Mouse (Mus musculus) ZHBTc4 (cell line): ENCODE measurements around the gene Cngb1.

Source experiments
- DNase-seq: peaks from one replicate; pipeline ENCODE4 v3.0.0-alpha.2; 2011; ENCODE audit warnings: low read depth, low spot score

Gene Cngb1

GRCm38 (mm10) chr8:95306431-95306830, at the start of gene Cngb1:
Cngb1 (minus strand) TSS chr8:95306585.
- no peak for DNase-seq

- no peak for DNase-seq
Measured at GRCm38 (mm10) chr8:95354606-95355005, 48.2 kb upstream of the Cngb1 start.

GRCm38 (mm10) chr8:95352871-95353866, 46.8 kb upstream of the Cngb1 start:
- DNase-seq = peak; percentile 73

- DNase-seq = peak; percentile 93
Measured at GRCm38 (mm10) chr8:95352151-95352870, 45.9 kb upstream of the Cngb1 start, which contains the start of gene Mmp15. Mmp15 (plus strand) TSS chr8:95352268.

- peak; percentile 66 for DNase-seq
Measured at GRCm38 (mm10) chr8:95351461-95351860, 45.1 kb upstream of the Cngb1 start.

- no peak for DNase-seq
Measured at GRCm38 (mm10) chr8:95348811-95349630, 42.6 kb upstream of the Cngb1 start.

GRCm38 (mm10) chr8:95348356-95348755, 42.0 kb upstream of the Cngb1 start:
- DNase-seq = no peak

- peak; percentile 66 for DNase-seq
Measured at GRCm38 (mm10) chr8:95346643-95347545, 40.5 kb upstream of the Cngb1 start.

GRCm38 (mm10) chr8:95344668-95345067, 38.3 kb upstream of the Cngb1 start:
- DNase-seq = no peak

GRCm38 (mm10) chr8:95341721-95342120, 35.3 kb upstream of the Cngb1 start:
- no peak for DNase-seq

- no peak for DNase-seq
Measured at GRCm38 (mm10) chr8:95336363-95336762, 30.0 kb upstream of the Cngb1 start.

GRCm38 (mm10) chr8:95335706-95336105, 29.3 kb upstream of the Cngb1 start:
- DNase-seq = no peak

GRCm38 (mm10) chr8:95332437-95333199, 26.2 kb upstream of the Cngb1 start:
- no peak for DNase-seq

GRCm38 (mm10) chr8:95331720-95332436, 25.5 kb upstream of the Cngb1 start, which contains the start of the genes Zfp319 and Usb1:
Zfp319 (minus strand) TSS chr8:95331950.
Usb1 (plus strand) TSS chr8:95332284.
- DNase-seq = peak; percentile 97

GRCm38 (mm10) chr8:95331156-95331719, 24.9 kb upstream of the Cngb1 start:
- DNase-seq = peak; percentile 81

- DNase-seq = no peak
Measured at GRCm38 (mm10) chr8:95330367-95330766, 24.0 kb upstream of the Cngb1 start.

GRCm38 (mm10) chr8:95327866-95328465, 21.6 kb upstream of the Cngb1 start:
- peak; percentile 65 for DNase-seq

- DNase-seq = no peak
Measured at GRCm38 (mm10) chr8:95326822-95327221, 20.4 kb upstream of the Cngb1 start.
